Mouse (Mus musculus) granulocyte monocyte progenitor cell, adult 5-6 weeks (primary cell): ENCODE results near the gene Anks4b. TPM values are rescaled to one million over a fixed set of nuclear protein-coding genes. Genes with fewer than 3 reads are reported as not detected.

Experiments
- ATAC-seq: replicated peaks from 2 replicates; pipeline ENCODE4 v1.8.0; 2016; ENCODE audit warnings: mild to moderate bottlenecking, moderate TSS enrichment, inconsistent platforms; ENCODE audit not compliant: poor library complexity, severe bottlenecking
- total RNA-seq, 2 experiments: library from RNA; stranded (forward) in 1 of 2; stranded (reverse) in 1 of 2; fragments of 200-712, 200-1000 nt in 1 of 2; fragments of >200 nt in 1 of 2; fragmentation: Nextera tagmentation in 1 of 2; gene quantifications; 2 replicates each; pipeline ENCODE4 v1.2.3; 2014 to 2017

Gene Anks4b
- total RNA-seq, 2 experiments from 2014 or later, result not detected

- no peak for ATAC-seq
These were observed 9.2 kb downstream of the Anks4b start for GRCm38 (mm10) chr7:120182891-120183290.

- no peak for ATAC-seq
These were observed 15.3 kb downstream of the Anks4b start for GRCm38 (mm10) chr7:120188946-120189345.

- no peak for ATAC-seq
These were observed 15.9 kb downstream of the Anks4b start for GRCm38 (mm10) chr7:120189369-120190149.

- ATAC-seq, result no peak
These were observed 16.6 kb downstream of the Anks4b start for GRCm38 (mm10) chr7:120190150-120190665.

- ATAC-seq, result no peak
These were observed 18.5 kb downstream of the Anks4b start for GRCm38 (mm10) chr7:120192207-120192606.

GRCm38 (mm10) chr7:120192816-120193215 is 19.2 kb downstream of the Anks4b start:
- ATAC-seq, result no peak

- ATAC-seq, result no peak
These were observed 21.5 kb downstream of the Anks4b start for GRCm38 (mm10) chr7:120195207-120195606.

- ATAC-seq, result no peak
These were observed 27.6 kb downstream of the Anks4b start for GRCm38 (mm10) chr7:120201231-120201744.

- no peak for ATAC-seq
These were observed 28.1 kb downstream of the Anks4b start, which contains the start of gene Crym for GRCm38 (mm10) chr7:120201771-120202170. Gene Crym (minus strand): TSS chr7:120202111.

GRCm38 (mm10) chr7:120203789-120204188 is 30.1 kb downstream of the Anks4b start, which contains the start of gene Abca14:
Gene Abca14 (plus strand): TSS chr7:120203961.
- ATAC-seq, result peak; percentile 88

GRCm38 (mm10) chr7:120205989-120206388 is 32.3 kb downstream of the Anks4b start:
- ATAC-seq, result peak; percentile 41

- no peak for ATAC-seq
These were observed 54.9 kb downstream of the Anks4b start for GRCm38 (mm10) chr7:120228541-120228940.

Other genes starting within 250 kb of the Anks4b start
- not detected in 2 replicates for gene Dnah3, start 78.6 kb upstream of the Anks4b start, total RNA-seq (2014; fragmentation: Nextera tagmentation)
- not detected in 2 replicates for gene Dnah3, start 78.6 kb upstream of the Anks4b start, total RNA-seq (2017)
- gene Tmem159, start 71.5 kb upstream of the Anks4b start, total RNA-seq (2014; fragmentation: Nextera tagmentation), result 4.7 and 14.4 TPM in 2 replicates
- 7.7 and 7.8 TPM in 2 replicates for gene Tmem159, start 71.5 kb upstream of the Anks4b start, total RNA-seq (2017)
- not detected in 2 replicates for gene Zp2, start 28.6 kb upstream of the Anks4b start, total RNA-seq (2014; fragmentation: Nextera tagmentation)
- gene Zp2, start 28.6 kb upstream of the Anks4b start, total RNA-seq (2017), result not detected in 2 replicates
- gene Crym, start 28.3 kb downstream of the Anks4b start, total RNA-seq (2014; fragmentation: Nextera tagmentation), result not detected in 2 replicates
- not detected in 2 replicates for gene Crym, start 28.3 kb downstream of the Anks4b start, total RNA-seq (2017)
- gene Abca14, start 30.1 kb downstream of the Anks4b start, total RNA-seq (2014; fragmentation: Nextera tagmentation), result not detected in 2 replicates
- gene Abca14, start 30.1 kb downstream of the Anks4b start, total RNA-seq (2017), result not detected in 2 replicates
- not detected in 2 replicates for gene Abca15, start 154.8 kb downstream of the Anks4b start, total RNA-seq (2014; fragmentation: Nextera tagmentation)
- not detected in 2 replicates for gene Abca15, start 154.8 kb downstream of the Anks4b start, total RNA-seq (2017)
- gene Abca16, start 235.8 kb downstream of the Anks4b start, total RNA-seq (2014; fragmentation: Nextera tagmentation), result not detected in 2 replicates
- gene Abca16, start 235.8 kb downstream of the Anks4b start, total RNA-seq (2017), result not detected in 2 replicates